Mouse (Mus musculus) liver, adult 2 months (tissue): ENCODE measurements around the gene Gngt2.

Source experiments
- CTCF ChIP-seq: fragments of 200-500 bp; IDR thresholded peaks from 2 replicates; pipeline ENCODE4 v1.5.1; 2011; ENCODE audit warnings: low read depth, low read length, control low read depth
- POLR2A ChIP-seq: fragments of 200-500 bp; IDR thresholded peaks from 2 replicates; pipeline ENCODE4 v1.6.1; 2011; ENCODE audit warnings: low read length, control low read depth; ENCODE audit not compliant: insufficient read depth; ENCODE audit errors: extremely low read depth

- TF ChIP-seq CTCF (no peak), POLR2A (no peak)
These were observed 6.4 kb upstream of the Gngt2 start for GRCm38 (mm10) chr11:95830411-95831275.
